Mouse (Mus musculus) midbrain, embryonic 10.5 days (tissue): Measurements from ENCODE around the gene Clic4. TPM values are rescaled to one million over a fixed set of nuclear protein-coding genes. Genes with fewer than 3 reads are reported as not detected.
"Not testable (repeated sequence)": the region's sequence is repeated elsewhere in the genome, so short reads cannot be mapped to it uniquely, and the experiment has no call there.

Source experiments
- DNase-seq: peaks from one replicate; pipeline ENCODE4 v3.0.0-alpha.2; 2017; ENCODE audit warnings: low spot score
- H3K27ac ChIP-seq: fragments of 300-500 bp; sonication (generic); replicated peaks from 2 replicates; pipeline ENCODE4 v1.5.1; 2016; ENCODE audit warnings: mild to moderate bottlenecking
- H3K27me3 ChIP-seq: fragments of 300-500 bp; sonication (generic); 2 replicates; pipeline ENCODE4 v1.6.1; 2016; ENCODE audit warnings: low read depth, mild to moderate bottlenecking; ENCODE audit not compliant: poor library complexity, severe bottlenecking
- H3K36me3 ChIP-seq: fragments of 300-500 bp; sonication (generic); 2 replicates; pipeline ENCODE4 v1.6.1; 2016; ENCODE audit warnings: mild to moderate bottlenecking, moderate library complexity
- H3K4me1 ChIP-seq: fragments of 300-500 bp; sonication (generic); 2 replicates; pipeline ENCODE4 v1.6.1; 2016
- H3K4me3 ChIP-seq: fragments of 300-500 bp; sonication (generic); 2 replicates; pipeline ENCODE4 v1.5.1; 2016; ENCODE audit warnings: mild to moderate bottlenecking, moderate library complexity
- H3K9me3 ChIP-seq: fragments of 300-500 bp; sonication (generic); replicated peaks from 2 replicates; pipeline ENCODE4 v1.6.1; 2016; ENCODE audit warnings: mild to moderate bottlenecking
- WGBS: fragments of 180-500 bp; shearing (Covaris S2); methylation state at CpG from one replicate; pipeline ENCODE4 v1.1.7; 2016; 5-methylcytosine and 5-hydroxymethylcytosine counted together
- polyA plus RNA-seq: library from polyadenylated mRNA; unstranded; fragments of >200 nt; fragmentation: Nextera tagmentation; extraction: Ambion mirVana; gene quantifications from 2 replicates; pipeline ENCODE4 v1.2.1, GENCODE M21; 2016

Gene Clic4
- polyA plus RNA-seq, 1 experiment from 2014 or later: 224 TPM

DNA sequence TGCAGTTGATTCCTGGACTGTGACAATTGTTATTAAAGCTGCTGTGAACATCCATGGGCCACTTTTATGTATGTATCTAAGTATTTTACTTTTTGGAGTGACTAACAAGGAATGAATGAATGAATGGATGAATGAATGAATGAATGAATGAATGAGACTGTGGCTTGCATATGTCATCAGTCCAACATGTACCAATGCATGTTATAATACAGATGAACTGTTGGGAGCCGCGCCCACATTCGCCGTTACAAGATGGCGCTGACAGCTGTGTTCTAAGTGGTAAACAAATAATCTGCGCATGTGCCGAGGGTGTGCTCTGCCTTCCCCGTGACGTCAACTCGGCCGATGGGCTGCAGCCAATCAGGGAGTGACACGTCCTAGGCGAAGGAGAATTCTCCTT is 88.3 kb downstream of the Clic4 start:
- DNase-seq, H3K9me3 ChIP-seq, H3K27me3 ChIP-seq, H3K27ac ChIP-seq, H3K4me1 ChIP-seq, H3K4me3 ChIP-seq, H3K36me3 ChIP-seq: not testable (repeated sequence)
- 97% methylated on average over 7 of the region's 13 CpGs for WGBS

DNA sequence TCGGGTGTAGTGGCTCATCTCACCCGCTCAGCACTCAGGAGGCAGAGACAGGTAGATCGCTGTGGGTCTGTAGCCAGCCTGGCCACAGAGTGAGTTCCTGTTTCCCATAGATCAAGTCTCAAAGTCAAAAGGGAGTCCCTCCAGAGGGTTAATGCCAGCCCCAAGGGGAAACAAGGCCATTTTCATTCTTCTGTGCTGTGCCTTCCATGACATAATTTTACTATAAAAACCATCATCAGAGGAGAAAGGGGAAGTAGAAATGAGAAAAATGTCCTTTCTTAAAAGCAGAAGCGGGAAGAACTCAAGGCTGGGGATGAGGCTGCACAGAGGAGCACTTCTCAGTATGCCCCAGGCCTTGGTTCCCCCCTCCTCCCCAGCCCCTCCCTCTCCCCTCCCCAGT is 90.8 kb downstream of the Clic4 start:
- H3K36me3 ChIP-seq: no peaks in the 10 kb centered on the region
- H3K4me1 ChIP-seq: no peaks in the 10 kb centered on the region
- 87% methylated on average over 4 of the region's 4 CpGs for WGBS
- no peaks in the 10 kb centered on the region for H3K9me3 ChIP-seq
- no peak for DNase-seq
- peaks cover 16% of the 10 kb centered on the region for H3K27me3 ChIP-seq
- no peak overlapping the region for H3K27ac ChIP-seq
- H3K4me3 ChIP-seq: no peak overlapping the region

DNA sequence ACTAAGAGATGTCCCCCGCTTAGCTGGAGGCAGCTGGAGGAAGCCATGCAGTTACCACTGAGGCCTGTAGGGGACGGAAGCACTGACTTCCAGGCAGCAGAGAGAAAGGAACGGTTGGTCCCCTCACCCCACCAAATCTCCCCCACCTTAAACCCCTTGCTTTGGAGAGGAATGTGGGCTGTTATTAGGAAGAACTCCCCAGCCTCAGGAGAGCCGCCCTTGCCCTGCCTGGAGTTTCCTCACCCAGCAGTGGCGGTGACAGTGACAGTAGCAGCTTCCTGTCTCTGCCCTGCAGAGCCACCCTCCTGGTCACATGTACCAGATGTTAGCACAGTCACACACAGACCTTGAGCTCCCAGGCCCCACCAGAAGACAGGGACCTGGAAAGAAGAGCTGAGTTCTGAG is 93.5 kb downstream of the Clic4 start:
- WGBS: 19% methylated on average over 5 of the region's 5 CpGs
- Histone ChIP-seq H3K27me3 (peaks cover 44% of the 10 kb centered on the region), H3K4me3 (no peak overlapping the region), H3K36me3 (no peaks in the 10 kb centered on the region), H3K27ac (peak overlapping the region; percentile 23; the same call in 1 of the 2 replicates), H3K9me3 (no peaks in the 10 kb centered on the region), H3K4me1 (peaks cover 15% of the 10 kb centered on the region)
- DNase-seq: no peak

DNA sequence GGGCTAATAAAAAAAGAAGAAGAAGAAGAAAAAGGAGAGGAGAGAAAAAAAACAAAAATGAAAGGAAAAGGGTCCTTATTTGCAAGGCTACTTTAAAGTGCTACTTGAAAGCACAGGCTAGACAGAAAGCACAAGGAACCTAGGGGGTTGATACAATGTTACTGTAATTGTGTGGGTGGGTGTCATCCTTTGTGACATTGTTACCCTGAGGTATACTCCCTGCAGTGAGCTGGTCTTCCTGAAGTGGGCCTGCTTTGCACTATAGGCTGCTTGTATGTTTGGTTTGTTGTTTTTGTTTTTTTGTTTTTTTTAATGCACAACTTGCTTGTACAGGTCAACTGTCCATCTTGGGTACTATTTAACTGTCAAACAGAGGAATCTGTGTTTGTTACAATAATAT is 95.0 kb downstream of the Clic4 start:
- Histone ChIP-seq H3K4me3 (no peak overlapping the region), H3K36me3 (no peaks in the 10 kb centered on the region), H3K9me3 (no peaks in the 10 kb centered on the region), H3K27ac (no peak overlapping the region), H3K27me3 (peaks cover 59% of the 10 kb centered on the region), H3K4me1 (peaks cover 21% of the 10 kb centered on the region)
- DNase-seq: no peak

DNA sequence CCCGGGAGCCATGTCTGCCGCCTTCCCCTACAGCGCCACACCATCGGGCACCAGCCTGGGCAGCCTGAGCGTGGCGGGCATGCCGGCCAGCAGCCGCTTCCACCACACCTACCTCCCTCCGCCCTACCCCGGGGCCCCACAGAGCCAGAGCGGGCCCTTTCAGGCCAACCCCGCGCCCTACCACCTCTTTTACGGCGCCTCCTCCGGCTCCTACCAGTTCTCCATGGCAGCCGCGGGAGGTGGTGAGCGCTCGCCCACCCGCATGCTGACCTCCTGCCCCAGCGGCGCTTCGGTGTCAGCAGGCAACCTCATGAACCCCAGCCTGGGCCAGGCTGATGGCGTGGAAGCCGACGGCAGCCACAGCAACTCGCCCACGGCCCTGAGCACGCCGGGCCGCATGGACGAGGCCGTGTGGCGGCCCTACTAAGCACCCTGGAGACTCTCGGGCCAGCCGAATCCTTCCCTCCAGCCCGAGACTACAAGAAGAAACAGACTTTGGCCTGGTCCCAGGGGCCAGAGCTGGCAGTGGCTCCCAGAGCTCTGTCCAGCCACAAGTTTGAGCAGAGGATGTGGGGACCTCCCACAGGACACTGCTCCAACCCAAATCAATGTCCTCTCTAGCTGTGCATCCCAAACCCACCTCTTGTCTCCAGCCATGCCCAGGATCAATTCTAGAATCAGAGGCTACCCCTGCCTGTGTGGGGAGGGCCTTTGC is 97.1 kb downstream of the Clic4 start:
- H3K9me3 ChIP-seq: no peaks in the 10 kb centered on the region
- peak overlapping the region; percentile 80 for H3K27ac ChIP-seq
- H3K36me3 ChIP-seq: no peaks in the 10 kb centered on the region
- H3K4me3 ChIP-seq: peak overlapping the region; percentile 54
- WGBS: 3% methylated on average over 38 of the region's 38 CpGs
- peaks cover 24% of the 10 kb centered on the region for H3K4me1 ChIP-seq
- peaks cover 79% of the 10 kb centered on the region for H3K27me3 ChIP-seq
- DNase-seq: peak; percentile 57

DNA sequence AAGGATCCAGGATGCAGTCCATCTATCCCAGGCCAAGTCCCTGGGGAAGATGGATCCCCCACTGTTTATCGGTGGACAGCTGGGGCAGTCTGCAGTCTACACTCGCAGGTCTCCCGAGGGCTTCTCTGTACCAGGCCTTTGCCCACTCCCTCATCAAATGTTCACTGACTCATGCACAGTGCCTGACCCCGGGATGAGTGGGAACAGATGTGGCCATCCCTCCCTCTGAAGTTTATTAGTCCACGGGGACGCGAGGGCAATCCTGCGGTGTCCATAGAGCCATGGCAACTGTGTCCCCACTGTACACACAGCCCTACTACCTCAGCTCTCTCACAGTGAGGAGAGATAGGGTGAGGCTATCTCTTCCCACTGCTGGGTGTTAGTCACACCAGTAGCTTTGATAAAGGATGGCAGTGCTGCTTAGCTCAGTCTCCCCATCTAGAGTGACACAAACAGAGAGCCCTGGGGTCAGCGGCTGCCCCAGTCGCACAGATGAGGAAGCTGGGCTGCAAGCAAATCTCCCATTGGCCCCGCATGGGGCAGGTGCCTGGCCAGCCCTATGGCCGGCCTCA is 101.2 kb downstream of the Clic4 start:
- H3K27ac ChIP-seq: no peak overlapping the region
- no peak overlapping the region for H3K4me3 ChIP-seq
- no peaks in the 10 kb centered on the region for H3K36me3 ChIP-seq
- H3K27me3 ChIP-seq: peaks cover 100% of the 10 kb centered on the region
- peaks cover 51% of the 10 kb centered on the region for H3K4me1 ChIP-seq
- no peaks in the 10 kb centered on the region for H3K9me3 ChIP-seq
- DNase-seq: no peak
- 83% methylated on average over 12 of the region's 12 CpGs for whole genome bisulfite sequencing

DNA sequence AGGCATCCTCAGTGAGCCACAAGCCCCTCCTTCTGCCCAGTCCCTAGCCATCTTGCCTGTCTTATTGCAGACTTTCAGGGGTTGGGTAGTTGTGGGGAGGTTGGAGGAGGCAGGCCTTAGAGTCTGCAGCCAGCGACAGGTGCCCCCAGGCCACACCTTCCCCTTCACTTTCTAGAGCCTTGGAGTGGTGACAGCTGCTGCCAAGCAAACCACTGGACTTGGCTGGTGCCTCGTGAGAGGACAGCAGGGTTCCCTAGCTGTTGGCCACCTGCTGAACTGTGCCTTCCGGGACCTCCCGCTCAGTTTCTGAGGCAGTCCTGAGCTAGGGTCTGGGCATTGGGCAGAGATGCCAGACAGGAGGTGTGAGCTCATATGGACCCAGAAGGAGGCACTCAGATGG is 103.1 kb downstream of the Clic4 start:
- H3K36me3 ChIP-seq: no peaks in the 10 kb centered on the region
- 63% methylated on average over 4 of the region's 4 CpGs for WGBS
- peaks cover 41% of the 10 kb centered on the region for H3K4me1 ChIP-seq
- no peak overlapping the region for H3K4me3 ChIP-seq
- no peak for DNase-seq
- H3K27ac ChIP-seq: no peak overlapping the region
- H3K27me3 ChIP-seq: peaks cover 100% of the 10 kb centered on the region
- H3K9me3 ChIP-seq: no peaks in the 10 kb centered on the region

DNA sequence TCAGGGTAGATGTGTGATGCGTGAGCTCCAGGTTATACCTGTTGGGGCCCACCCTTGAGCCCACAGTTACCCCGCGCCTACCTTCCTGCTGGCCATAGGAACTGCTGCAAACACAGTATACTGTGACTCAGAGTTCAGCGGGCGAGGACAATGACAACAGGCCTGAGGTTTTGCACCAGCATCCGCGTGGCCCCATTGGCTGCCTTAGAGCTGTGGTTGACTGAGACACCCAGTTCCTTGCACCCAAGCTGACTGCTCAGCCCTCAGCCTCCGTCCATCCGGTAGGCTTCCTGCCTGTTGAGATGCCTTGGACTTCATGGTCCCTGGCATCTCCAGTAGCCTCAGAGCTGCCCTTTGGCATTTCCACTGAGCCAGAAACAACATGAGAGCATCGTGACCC is 103.5 kb downstream of the Clic4 start:
- H3K36me3 ChIP-seq: no peaks in the 10 kb centered on the region
- WGBS: 76% methylated on average over 10 of the region's 10 CpGs
- DNase-seq: no peak
- no peak overlapping the region for H3K4me3 ChIP-seq
- H3K27ac ChIP-seq: no peak overlapping the region
- no peaks in the 10 kb centered on the region for H3K9me3 ChIP-seq
- peaks cover 100% of the 10 kb centered on the region for H3K27me3 ChIP-seq
- peaks cover 41% of the 10 kb centered on the region for H3K4me1 ChIP-seq

DNA sequence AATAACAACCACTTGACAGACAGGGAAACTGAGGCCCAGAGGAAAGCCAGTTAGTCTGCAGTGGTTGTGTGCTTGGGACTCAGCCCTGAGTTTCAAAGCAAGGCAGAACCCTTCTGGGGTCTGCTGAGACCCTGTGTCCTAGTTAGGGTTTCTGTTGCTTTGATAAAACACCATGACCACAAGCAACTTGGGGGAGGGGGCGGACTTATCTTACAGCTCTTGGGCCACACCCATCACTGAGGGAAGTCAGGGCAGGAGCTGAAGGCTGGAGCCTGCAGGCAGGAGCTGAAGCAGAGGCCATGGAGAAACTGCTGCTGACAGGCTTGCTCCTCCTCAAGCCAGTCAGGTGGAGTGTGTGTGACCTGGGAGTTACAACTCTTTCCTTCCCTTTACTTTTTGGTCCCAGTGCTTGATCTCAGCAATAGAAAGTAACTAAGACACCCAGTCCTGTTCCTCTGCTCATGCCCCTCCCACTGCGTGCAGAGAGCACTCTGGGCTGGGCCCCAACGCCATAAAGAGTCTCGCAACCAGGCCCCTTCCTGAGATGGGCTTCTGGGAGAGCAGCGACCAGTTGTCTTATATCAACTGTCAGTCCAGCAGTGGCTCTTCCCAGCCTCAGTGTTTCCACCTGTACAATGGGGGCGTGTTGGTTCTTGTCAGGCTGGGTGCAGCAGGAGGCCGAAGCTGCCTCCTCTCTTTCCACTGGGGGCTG is 104.6 kb downstream of the Clic4 start:
- Histone ChIP-seq H3K36me3 (no peaks in the 10 kb centered on the region), H3K9me3 (no peaks in the 10 kb centered on the region), H3K27ac (no peak overlapping the region), H3K4me1 (peaks cover 38% of the 10 kb centered on the region), H3K4me3 (no peak overlapping the region), H3K27me3 (peaks cover 100% of the 10 kb centered on the region)
- DNase-seq: no peak
- WGBS: 53% methylated on average over 7 of the region's 7 CpGs

DNA sequence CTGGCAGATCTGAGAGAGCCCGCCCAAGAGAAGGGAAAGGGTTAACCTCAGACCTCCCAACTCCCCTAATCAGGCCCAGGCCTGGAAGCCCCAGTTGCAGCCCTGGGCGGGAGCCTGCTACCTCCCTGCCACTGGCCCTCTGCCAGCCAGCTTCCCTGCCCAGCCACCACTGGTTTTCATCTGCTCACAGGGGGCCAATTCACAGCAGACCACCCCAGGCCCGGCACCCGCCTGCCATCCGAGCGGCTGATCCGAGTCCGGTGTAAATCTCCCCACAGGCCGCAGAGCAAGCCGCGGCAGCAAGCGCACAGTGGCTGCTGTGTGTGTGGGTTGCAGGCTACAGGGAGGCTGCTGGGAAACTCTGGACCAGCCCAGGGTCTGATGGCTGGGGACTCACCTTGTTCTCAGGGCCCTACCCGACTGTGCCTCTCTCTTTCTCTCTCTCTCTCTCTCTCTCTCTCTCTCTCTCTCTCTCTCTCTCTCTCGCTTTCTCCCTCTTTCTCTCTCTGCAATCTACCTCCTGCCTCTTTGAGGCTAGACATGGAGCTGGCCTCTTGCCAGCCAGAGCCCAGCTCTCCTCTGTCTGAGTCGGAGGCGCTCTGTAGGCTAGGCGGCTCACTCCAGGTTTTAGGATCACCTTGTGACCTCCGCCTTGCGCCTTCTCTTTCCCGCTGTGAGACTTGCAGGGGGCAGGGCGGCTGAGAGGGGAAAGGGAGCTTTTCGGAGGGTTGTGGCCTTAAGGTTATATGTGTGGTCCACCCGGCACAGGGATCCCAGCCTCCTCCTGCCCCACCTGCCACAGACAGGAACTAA is 106.0 kb downstream of the Clic4 start:
- peak; percentile 59 for DNase-seq
- H3K27ac ChIP-seq: peak overlapping the region; percentile 69; the same call in 1 of the 2 replicates
- H3K4me3 ChIP-seq: peak overlapping the region; percentile 36

DNA sequence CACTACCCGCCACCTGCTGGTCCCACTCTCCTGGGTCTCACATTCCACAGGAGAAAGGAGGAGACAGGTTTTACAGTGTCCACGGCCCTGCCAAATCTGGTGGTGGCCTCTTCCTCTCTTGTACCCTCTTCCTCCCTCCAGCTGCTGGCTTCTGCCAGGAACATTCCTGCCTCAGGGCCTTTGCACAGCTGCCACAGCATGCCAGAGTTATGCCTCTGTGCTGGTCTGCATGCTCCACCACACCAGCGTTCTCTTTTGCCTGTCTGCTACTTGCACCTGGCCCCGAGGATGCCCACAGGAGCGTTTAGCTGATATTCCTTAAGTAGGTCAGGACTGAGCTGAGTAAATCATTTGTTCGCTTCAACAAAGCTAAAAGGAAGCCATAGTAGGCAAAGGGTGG is 106.9 kb downstream of the Clic4 start:
- Histone ChIP-seq H3K36me3 (no peaks in the 10 kb centered on the region), H3K4me1 (peaks cover 32% of the 10 kb centered on the region), H3K27me3 (peaks cover 88% of the 10 kb centered on the region), H3K27ac (no peak overlapping the region), H3K4me3 (no peak overlapping the region), H3K9me3 (no peaks in the 10 kb centered on the region)
- DNase-seq: no peak
- WGBS: 51% methylated on average over 6 of the region's 6 CpGs

More for the DNA sequence above, 106.0 kb downstream of the Clic4 start:
- Histone ChIP-seq H3K36me3 (no peaks in the 10 kb centered on the region), H3K4me1 (peaks cover 34% of the 10 kb centered on the region), H3K27me3 (peaks cover 88% of the 10 kb centered on the region), H3K9me3 (no peaks in the 10 kb centered on the region)
- 3% methylated on average over 22 of the region's 23 CpGs for WGBS
